Mouse (Mus musculus) embryonic facial prominence, embryonic 11.5 days (tissue): ENCODE data around the gene Tmem72. TPM values are rescaled to one million over a fixed set of nuclear protein-coding genes. Genes with fewer than 3 reads are reported as not detected.

ENCODE experiments used
- ATAC-seq: fragments of 200-750 bp; cut with Nextera tagmentation; replicated peaks from 2 replicates; pipeline ENCODE4 v1.8.0; 2017; ENCODE audit warnings: low read depth; ENCODE audit not compliant: insufficient number of reproducible peaks, low FRiP score, low TSS enrichment
- DNase-seq: peaks from one replicate; pipeline ENCODE4 v3.0.0-alpha.2; 2015; ENCODE audit warnings: low spot score
- H3K27ac ChIP-seq: fragments of 300-500 bp; sonication (generic); replicated peaks from 2 replicates; pipeline ENCODE4 v1.5.1; 2014; ENCODE audit warnings: mild to moderate bottlenecking, low read depth, low read length, control low read depth
- H3K27me3 ChIP-seq: fragments of 300-500 bp; sonication (generic); 2 replicates; pipeline ENCODE4 v1.6.1; 2014; ENCODE audit warnings: mild to moderate bottlenecking, low read length, moderate library complexity, mixed read lengths; ENCODE audit not compliant: control insufficient read depth, insufficient read depth
- H3K36me3 ChIP-seq: fragments of 300-500 bp; sonication (generic); replicated peaks from 2 replicates; pipeline ENCODE4 v1.6.1; 2014; ENCODE audit warnings: low read depth, mild to moderate bottlenecking, low read length, moderate library complexity, mixed read lengths; ENCODE audit not compliant: control insufficient read depth, insufficient read depth
- H3K4me1 ChIP-seq: fragments of 300-500 bp; sonication (generic); 2 replicates; pipeline ENCODE4 v1.6.1; 2014; ENCODE audit warnings: low read length, mixed read lengths; ENCODE audit not compliant: control insufficient read depth, insufficient read depth
- H3K4me2 ChIP-seq: fragments of 300-500 bp; sonication (generic); 2 replicates; pipeline ENCODE4 v1.6.1; 2014; ENCODE audit warnings: low read depth, mild to moderate bottlenecking, control low read depth, low read length, moderate library complexity
- H3K4me3 ChIP-seq: fragments of 300-500 bp; sonication (generic); 2 replicates; pipeline ENCODE4 v1.5.1; 2014; ENCODE audit warnings: low read depth, low read length, control low read depth
- H3K9ac ChIP-seq: fragments of 300-500 bp; sonication (generic); replicated peaks from 2 replicates; pipeline ENCODE4 v1.6.1; 2014; ENCODE audit warnings: mild to moderate bottlenecking, control low read depth, low read length
- H3K9me3 ChIP-seq: fragments of 300-500 bp; sonication (generic); replicated peaks from 2 replicates; pipeline ENCODE4 v1.6.1; 2016; ENCODE audit warnings: mild to moderate bottlenecking, low read length, inconsistent platforms, mixed read lengths; ENCODE audit not compliant: control insufficient read depth
- WGBS: fragments of 180-500 bp; shearing (Covaris S2); extraction: QIAGEN DNeasy Blood & Tissue Kit; methylation state at CpG from one replicate; pipeline ENCODE4 v1.1.7; 2014; 5-methylcytosine and 5-hydroxymethylcytosine counted together
- polyA plus RNA-seq: library from polyadenylated mRNA; unstranded; fragments of >200 nt; fragmentation: Nextera tagmentation; extraction: Ambion mirVana; gene quantifications from 2 replicates; pipeline ENCODE4 v1.2.1, GENCODE M21; 2014

Gene Tmem72
- polyA plus RNA-seq, 1 experiment from 2014 or later = 0.07 TPM

DNA sequence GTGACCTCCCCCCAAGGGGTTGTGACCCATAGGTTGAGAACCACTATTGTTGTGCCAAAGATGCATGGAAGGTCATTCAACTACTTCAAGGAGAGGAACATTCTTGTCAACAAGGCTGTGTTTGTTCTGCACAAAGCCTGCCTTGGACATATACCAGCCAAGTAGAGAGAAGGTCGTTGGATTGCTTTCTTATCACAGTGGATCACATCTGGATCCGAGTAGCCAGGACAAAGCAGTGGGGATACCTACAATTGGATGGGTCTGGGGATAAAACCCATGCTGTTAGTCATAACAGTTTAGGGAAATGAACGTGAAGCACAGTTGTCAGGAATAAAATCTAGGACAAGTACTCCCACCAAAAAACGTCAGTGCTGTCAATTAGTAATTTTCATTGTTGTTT is 72.8 kb downstream of the Tmem72 start:
- H3K36me3 ChIP-seq = no peaks in the 10 kb centered on the region
- H3K9me3 ChIP-seq = no peaks in the 10 kb centered on the region
- H3K4me2 ChIP-seq = no peak overlapping the region
- no peak for ATAC-seq
- H3K27me3 ChIP-seq = no peaks in the 10 kb centered on the region
- no peak for DNase-seq
- no peak overlapping the region for H3K27ac ChIP-seq
- H3K4me1 ChIP-seq = no peaks in the 10 kb centered on the region
- H3K9ac ChIP-seq = no peak overlapping the region
- H3K4me3 ChIP-seq = no peak overlapping the region
- WGBS = 55% methylated on average over 4 of the region's 4 CpGs

DNA sequence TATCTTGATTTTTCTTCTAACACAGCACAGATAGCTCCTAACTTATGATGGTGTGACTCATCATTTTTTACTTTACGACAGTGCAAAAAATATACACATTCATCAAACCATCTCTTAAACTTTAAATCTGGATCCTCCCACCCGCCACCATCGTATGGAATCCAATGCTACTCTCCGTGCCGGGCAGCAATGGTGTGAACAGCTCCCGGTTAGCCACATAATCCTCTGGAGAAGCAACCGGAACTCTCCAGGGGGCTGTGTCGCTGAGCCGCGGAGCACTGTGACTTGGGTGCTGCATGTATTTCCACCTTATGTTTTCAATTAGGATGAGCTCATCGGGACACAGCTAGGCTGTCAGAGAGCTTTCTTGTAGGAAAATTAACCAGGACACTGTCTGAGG is 73.8 kb downstream of the Tmem72 start:
- Histone ChIP-seq H3K36me3 (no peaks in the 10 kb centered on the region), H3K9ac (no peak overlapping the region), H3K27me3 (no peaks in the 10 kb centered on the region), H3K4me2 (no peak overlapping the region), H3K9me3 (no peaks in the 10 kb centered on the region), H3K27ac (no peak overlapping the region), H3K4me1 (no peaks in the 10 kb centered on the region), H3K4me3 (no peak overlapping the region)
- 74% methylated on average over 11 of the region's 11 CpGs for WGBS
- ATAC-seq = no peak
- DNase-seq = no peak

DNA sequence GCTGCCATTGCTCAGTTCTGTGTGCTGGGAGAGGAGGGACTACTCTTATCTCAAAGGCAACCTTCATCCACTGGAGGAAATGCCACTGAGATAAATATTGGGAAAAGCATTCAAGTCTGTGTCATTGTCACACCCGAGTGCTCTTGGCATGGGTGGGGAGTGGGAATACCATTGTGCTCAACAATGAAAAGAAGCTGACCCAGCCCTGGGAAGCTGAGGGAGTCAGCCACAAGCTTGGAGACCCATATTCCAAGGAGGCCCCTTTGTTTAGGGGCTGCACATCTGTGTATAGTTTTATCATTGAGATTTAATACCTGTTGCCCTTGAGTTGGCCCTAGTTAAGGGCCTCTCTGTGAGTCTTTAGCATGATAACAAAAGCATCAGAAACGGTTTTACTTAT is 77.0 kb downstream of the Tmem72 start:
- no peaks in the 10 kb centered on the region for H3K27me3 ChIP-seq
- DNase-seq (no peak), ATAC-seq (no peak)
- no peak overlapping the region for H3K4me3 ChIP-seq
- H3K4me2 ChIP-seq = no peak overlapping the region
- H3K27ac ChIP-seq = no peak overlapping the region
- no peaks in the 10 kb centered on the region for H3K36me3 ChIP-seq
- 72% methylated on average over 2 of the region's 2 CpGs for WGBS
- no peaks in the 10 kb centered on the region for H3K4me1 ChIP-seq
- no peaks in the 10 kb centered on the region for H3K9me3 ChIP-seq
- no peak overlapping the region for H3K9ac ChIP-seq

DNA sequence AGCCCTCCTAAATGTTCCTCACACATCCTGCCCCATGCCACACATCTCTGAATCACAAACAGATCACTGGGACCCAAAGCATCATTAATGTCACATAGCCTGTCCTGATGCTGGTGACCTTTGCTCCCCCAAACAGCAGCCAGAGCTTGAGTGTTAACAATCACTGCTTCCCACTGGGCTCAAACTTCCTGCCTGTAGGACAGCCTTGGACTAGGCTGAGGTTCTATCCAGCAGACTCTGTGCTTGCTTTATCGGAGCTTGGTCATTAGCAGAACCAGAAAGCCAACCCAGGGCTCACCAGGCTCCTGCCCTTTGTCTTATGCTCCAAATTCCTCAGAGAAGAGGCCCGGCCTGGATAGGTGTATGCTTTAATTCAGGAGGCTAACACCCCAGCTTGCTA is 77.8 kb downstream of the Tmem72 start:
- no peak for DNase-seq
- WGBS = 87% methylated on average over 2 of the region's 2 CpGs
- H3K36me3 ChIP-seq = no peaks in the 10 kb centered on the region
- no peak for ATAC-seq
- no peak overlapping the region for H3K4me2 ChIP-seq
- H3K4me1 ChIP-seq = no peaks in the 10 kb centered on the region
- H3K27ac ChIP-seq = no peak overlapping the region
- H3K9ac ChIP-seq = no peak overlapping the region
- no peaks in the 10 kb centered on the region for H3K27me3 ChIP-seq
- no peaks in the 10 kb centered on the region for H3K9me3 ChIP-seq
- H3K4me3 ChIP-seq = no peak overlapping the region

DNA sequence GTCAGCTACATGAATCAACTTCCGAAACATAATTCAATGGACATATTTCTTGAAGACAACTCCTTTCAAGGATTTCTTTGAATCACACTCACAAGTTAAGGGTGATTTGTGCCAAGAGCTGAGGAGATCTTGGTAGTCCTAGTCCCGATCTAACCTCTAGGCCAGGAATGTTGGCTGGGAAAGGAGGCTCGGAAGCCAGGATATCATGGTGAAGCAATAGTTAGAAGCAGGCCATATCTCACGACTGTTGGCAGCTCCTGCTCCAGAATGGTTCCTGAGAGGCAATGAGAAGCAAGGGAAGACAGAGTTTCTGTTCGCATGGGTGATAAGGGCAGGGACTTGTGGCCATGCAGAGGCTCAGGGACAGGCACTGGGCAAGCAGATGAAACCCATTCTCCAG is 79.2 kb downstream of the Tmem72 start:
- no peak overlapping the region for H3K27ac ChIP-seq
- H3K4me1 ChIP-seq = no peaks in the 10 kb centered on the region
- H3K27me3 ChIP-seq = no peaks in the 10 kb centered on the region
- H3K4me2 ChIP-seq = no peak overlapping the region
- no peak overlapping the region for H3K4me3 ChIP-seq
- ATAC-seq (no peak), DNase-seq (no peak)
- H3K9ac ChIP-seq = no peak overlapping the region
- WGBS = 92% methylated on average over 5 of the region's 5 CpGs
- no peaks in the 10 kb centered on the region for H3K9me3 ChIP-seq
- no peaks in the 10 kb centered on the region for H3K36me3 ChIP-seq

DNA sequence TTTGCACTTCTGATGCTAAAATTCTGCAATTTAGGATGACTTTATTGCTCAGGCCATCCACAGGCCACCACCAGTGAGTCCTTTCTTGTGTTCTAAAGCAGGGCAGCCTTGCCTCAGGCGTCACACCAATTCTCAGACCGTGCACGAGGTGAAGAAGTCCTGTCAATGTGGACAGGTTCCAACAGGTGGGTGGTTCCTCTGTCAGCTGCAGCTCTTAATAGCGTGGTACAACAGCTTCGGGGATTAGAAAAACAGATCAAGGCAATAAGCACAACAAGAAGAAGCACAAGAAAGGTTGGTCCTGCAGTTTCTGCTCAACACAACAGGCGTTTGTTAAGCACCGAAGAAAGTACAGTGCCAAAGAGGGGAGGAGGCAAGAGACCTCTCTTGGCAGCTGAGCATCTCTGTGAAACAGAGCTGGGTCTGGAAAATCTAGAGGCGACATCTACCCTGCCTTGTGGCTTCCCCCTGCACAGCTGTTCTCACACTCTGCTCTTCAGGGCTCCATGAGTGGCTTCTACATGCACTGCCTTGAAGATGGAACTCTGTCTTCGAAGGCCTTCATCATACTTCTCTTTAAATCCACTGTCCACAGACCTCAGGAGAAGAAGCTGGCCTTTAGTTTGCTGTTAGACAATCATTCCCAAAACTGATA is 80.0 kb downstream of the Tmem72 start:
- WGBS = 75% methylated on average over 9 of the region's 9 CpGs

DNA sequence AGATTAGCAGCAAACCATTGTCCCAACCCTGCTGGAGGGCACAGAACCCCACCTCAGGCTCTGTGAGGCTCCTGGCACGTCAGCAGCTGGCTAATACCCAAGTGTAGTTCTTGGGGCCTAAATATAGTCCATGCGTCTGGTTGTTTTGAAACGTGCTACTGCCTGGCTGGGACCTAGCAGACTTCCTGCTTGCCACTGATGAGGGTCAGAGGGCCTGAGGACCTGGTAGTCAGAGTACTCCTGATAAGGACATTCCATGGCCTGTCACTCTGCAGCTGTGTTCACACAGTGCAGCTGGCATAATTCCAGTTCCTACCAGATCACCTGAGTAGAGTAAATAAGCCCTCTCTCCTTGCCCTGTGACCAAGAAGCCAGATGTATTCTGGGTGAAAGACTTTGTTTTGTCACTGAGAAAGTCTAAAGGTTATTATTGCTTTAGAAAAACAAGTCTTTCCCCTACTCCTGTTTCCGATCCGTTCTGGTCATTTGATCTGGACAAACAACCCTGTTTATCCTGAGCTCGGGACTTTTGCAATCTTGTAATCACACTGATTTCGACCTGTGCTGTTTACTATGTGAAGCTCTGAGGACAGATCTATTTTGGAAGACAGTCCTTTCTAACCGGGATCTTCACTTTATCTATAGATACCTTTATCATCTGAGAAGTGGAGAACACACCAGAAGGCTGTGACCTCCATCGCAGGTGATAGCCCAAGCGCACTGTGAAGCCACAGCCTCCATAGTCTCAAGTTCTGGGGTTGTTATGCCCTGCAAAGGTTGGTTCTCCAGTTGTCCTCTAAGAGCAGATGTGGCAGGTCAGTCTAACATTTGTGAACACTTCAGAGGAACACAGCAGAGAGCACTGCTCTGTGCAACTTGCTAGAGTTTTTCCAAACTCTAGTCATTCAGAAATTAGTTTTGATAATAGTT is 81.2 kb downstream of the Tmem72 start:
- no peak; the same call in 1 of the 2 replicates for ATAC-seq
- no peak overlapping the region for H3K4me2 ChIP-seq
- DNase-seq = peak; percentile 35
- H3K9ac ChIP-seq = no peak overlapping the region
- H3K9me3 ChIP-seq = no peaks in the 10 kb centered on the region
- no peaks in the 10 kb centered on the region for H3K36me3 ChIP-seq
- no peak overlapping the region for H3K27ac ChIP-seq
- no peaks in the 10 kb centered on the region for H3K4me1 ChIP-seq
- H3K27me3 ChIP-seq = no peaks in the 10 kb centered on the region
- 54% methylated on average over 10 of the region's 10 CpGs for WGBS
- no peak overlapping the region for H3K4me3 ChIP-seq

More for the DNA sequence above, 80.0 kb downstream of the Tmem72 start:
- Histone ChIP-seq H3K4me1 (no peaks in the 10 kb centered on the region), H3K9ac (no peak overlapping the region), H3K4me3 (no peak overlapping the region), H3K27ac (no peak overlapping the region), H3K9me3 (no peaks in the 10 kb centered on the region), H3K27me3 (no peaks in the 10 kb centered on the region), H3K4me2 (no peak overlapping the region), H3K36me3 (no peaks in the 10 kb centered on the region)
- no peak for ATAC-seq
- no peak for DNase-seq
